Mouse (Mus musculus): ENCODE measurements around the gene Stambp. TPM values are rescaled to one million over a fixed set of nuclear protein-coding genes. Genes with fewer than 3 reads are reported as not detected.

Stambp gene
- 16.4 to 18.9 TPM (median 17.0 TPM) in 4 replicates for total RNA-seq (2023; ENCODE audit: inconsistent age)

DNA sequence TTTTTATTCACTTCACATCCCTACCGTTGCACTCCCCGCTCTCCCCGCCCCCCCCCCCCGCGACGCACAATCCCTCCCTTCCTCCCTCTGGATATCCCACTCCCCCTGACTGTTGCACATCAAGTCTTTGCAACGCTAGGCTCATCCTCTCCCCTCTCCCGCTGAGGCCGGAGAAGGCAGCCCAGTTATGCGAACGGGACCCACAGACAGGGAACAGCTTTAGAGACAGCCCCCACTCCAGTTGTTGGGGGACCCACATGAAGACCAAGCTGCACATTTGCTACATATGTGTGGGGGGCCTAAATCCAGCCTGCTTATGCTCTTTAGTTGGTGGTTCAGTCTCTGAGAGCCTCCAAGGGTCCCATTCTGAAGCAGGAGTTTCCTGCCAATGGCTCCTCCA lies at the start of gene Stambp:
Gene Stambp, minus strand, starts transcription at position 59 of the 400 bp plus-strand sequence.

DNA sequence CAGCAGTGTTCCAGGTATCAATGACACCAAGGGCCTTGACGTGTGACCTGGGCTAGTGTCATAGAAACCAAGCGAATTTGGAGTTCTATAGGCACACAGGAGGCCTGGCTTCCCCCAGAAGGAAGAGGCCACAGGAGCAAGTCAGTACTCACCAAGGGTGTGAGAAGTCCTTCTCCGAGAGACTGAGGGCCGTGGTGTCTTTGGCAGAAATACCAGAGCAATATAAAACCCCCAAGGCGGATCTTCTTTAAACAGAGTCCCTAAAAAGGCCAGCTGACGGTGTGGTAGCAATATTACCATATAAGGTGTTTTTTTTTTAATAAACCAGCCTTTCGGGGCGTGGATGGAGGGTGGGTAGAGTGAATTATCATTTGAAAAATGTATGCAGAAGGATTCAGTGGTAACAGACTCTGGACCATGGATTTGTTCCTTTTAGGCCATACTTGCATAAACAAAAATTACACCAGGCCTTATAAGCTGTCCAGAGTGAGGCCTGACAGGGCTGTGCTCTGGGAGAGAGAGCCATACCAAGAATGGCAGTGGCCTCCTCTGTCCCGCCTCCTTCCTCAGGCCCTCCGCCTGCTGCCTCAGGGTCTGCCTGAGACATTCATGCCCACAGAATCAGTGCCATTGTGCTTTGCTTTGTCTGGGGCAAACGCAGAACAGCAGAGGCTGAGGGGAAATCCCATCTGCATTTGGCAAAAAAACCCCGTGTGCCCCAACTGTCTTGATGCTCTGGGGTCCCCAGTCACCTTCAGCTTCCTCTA lies 36.3 kb downstream of the Stambp start, which contains the start of gene Actg2:
Gene Actg2, minus strand, starts transcription at position 238 of the 767 bp plus-strand sequence.

DNA sequence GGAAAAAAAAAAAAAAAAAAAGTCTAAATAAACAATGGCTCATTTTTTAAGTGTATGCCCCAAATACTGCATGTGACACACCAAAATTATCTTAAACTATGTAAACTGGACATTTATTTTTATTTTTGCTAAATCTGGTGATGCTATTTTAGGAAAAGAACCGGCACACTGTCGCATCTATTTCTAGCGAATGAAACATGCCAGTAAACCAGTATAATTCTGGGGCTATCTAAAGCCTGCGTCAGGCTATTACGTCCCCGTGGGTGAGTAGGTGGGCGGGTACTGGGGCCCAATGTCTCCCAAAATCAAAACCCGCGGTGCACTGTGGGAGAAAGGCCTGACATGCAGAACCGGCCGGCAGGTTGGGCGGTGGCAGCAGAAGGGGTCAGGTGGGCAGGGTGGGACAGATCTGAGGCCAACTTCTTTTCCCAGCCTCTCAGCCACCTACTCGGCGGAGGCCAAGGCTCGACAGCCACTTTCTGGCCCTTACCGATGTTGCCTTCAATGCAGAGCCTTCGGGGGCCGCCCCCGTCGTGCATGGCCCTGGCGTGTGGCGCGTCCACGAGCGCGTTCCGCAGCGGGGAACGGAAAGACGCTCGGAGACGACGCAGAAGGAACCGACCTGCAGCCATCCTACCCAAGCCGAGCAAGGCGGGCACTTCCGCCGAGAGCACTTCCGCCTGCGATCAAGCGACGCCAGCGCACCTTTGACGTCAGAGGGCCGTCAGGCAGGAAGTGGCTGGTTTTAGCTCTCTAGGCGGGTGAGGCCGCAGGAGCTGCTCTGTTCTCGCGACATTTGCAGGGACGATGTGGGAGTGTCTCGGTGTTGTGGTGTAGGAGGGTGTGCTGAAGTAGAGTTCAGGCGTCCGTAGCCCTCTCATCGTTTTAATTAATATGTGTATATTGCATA lies 66.0 kb downstream of the Stambp start, which contains the start of gene Dguok:
Gene Dguok, minus strand, starts transcription at position 712 of the 910 bp plus-strand sequence.

Other genes with a start within 250 kb of the Stambp start
- gene Mthfd2, start 246.8 kb downstream of the Stambp start, total RNA-seq (2023; ENCODE audit: inconsistent age) = 14.9 to 17.3 TPM (median 16.1 TPM) in 4 replicates
- gene Mob1a, start 246.7 kb downstream of the Stambp start, total RNA-seq (2023; ENCODE audit: inconsistent age) = 140 to 161 TPM (median 148 TPM) in 4 replicates
- gene Bola3, start 223.6 kb downstream of the Stambp start, total RNA-seq (2023; ENCODE audit: inconsistent age) = 34.6 to 47.8 TPM (median 38.6 TPM) in 4 replicates
- gene Tet3, start 113.6 kb downstream of the Stambp start, total RNA-seq (2023; ENCODE audit: inconsistent age) = 70.0 to 82.7 TPM (median 78.5 TPM) in 4 replicates
- gene Dguok, start 65.8 kb downstream of the Stambp start, total RNA-seq (2023; ENCODE audit: inconsistent age) = 46.6 to 57.3 TPM (median 52.9 TPM) in 4 replicates
- not detected in 4 replicates for gene Actg2, start 36.5 kb downstream of the Stambp start, total RNA-seq (2023; ENCODE audit: inconsistent age)
- gene Clec4f, start 83.5 kb upstream of the Stambp start, total RNA-seq (2023; ENCODE audit: inconsistent age) = not detected in 4 replicates
- not detected in 4 replicates for gene Cd207, start 105.1 kb upstream of the Stambp start, total RNA-seq (2023; ENCODE audit: inconsistent age)
- not detected in 4 replicates for gene Vax2, start 138.5 kb upstream of the Stambp start, total RNA-seq (2023; ENCODE audit: inconsistent age)
- not detected in 4 replicates for gene Atp6v1b1, start 170.3 kb upstream of the Stambp start, total RNA-seq (2023; ENCODE audit: inconsistent age)
- gene Ankrd53, start 189.9 kb upstream of the Stambp start, total RNA-seq (2023; ENCODE audit: inconsistent age) = not detected in 4 replicates
- gene Tex261, start 203.1 kb upstream of the Stambp start, total RNA-seq (2023; ENCODE audit: inconsistent age) = 35.1 to 55.5 TPM (median 42.6 TPM) in 4 replicates
- gene Nagk, start 222.3 kb upstream of the Stambp start, total RNA-seq (2023; ENCODE audit: inconsistent age) = 16.2 to 23.1 TPM (median 18.3 TPM) in 4 replicates